Mouse (Mus musculus): ENCODE results near the gene Lbx1.

Gene Lbx1

DNA sequence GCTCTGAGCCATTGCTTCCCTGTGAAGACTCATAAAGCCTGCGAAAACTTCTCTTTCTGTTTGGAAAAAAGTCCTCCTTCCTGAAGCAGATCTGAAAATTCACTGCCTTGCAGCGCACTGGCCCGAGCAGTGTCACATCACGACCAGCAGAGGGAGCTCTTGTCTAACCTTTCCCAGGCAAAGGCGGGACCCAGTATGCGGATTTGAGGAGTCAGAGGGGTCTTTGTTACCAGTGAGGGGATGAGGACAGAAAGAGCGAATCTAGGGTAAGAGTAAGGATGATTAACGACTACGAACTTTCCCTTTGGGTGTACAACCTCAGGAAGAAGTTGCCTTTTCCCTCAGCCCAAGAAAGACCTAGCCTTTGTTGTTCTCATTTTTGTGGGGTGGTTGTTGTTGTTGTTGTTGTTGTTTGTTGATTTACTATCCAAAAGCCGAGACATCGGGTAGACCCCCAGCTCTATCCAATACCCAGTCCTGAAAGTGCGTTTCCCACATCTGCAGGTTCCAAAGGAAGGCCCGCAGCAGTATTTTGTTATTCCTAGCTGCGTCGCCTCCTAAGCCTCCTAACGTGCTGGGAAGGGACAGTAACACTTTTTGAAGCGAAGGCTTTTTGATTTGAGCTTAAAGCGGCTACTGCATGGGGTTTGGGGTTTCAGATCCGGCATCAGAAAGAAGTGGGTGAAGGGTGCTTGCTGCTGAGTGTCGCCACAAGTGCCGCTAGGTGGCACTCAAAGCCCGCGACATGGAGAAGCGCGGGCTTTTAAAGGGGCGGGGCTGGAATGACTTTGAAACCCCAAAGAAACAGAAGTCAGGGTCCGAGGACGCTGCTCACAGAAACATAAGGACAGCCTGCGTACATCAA lies 14.8 kb downstream of the Lbx1 start:
- in situ Hi-C loops (cut with MboI; ENCODE audit: low sequenced_read_pairs) = loop anchor here (10.0 to 25.0 kb wide), 3 partner anchors 214 to 516 kb away; partner anchors contain the start of genes Fgf8 and Npm3

DNA sequence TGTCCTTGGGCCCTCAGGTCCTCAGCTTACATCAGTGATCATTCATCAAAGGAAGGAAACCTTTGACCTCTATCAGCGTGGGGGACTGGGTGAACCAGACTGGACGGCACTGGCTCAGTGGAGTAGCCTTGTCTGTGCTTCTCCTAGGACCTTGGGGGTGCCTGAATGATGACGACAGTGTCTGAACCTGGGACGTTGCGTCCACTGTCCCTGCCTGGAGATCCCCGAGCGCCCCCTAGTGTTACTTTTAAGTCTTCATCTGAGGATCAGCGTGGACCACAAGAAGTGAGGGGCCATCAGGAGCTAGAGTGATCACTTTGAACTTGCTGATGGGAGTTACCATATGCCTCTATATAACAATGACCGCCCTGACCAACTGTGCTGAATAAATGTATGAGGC lies 19.4 kb downstream of the Lbx1 start:
- in situ Hi-C loops (cut with MboI; ENCODE audit: low sequenced_read_pairs) = loop anchor here (25.0 kb wide), 1 partner anchor 521 kb away; the partner anchor contains the start of genes Fgf8 and Npm3

DNA sequence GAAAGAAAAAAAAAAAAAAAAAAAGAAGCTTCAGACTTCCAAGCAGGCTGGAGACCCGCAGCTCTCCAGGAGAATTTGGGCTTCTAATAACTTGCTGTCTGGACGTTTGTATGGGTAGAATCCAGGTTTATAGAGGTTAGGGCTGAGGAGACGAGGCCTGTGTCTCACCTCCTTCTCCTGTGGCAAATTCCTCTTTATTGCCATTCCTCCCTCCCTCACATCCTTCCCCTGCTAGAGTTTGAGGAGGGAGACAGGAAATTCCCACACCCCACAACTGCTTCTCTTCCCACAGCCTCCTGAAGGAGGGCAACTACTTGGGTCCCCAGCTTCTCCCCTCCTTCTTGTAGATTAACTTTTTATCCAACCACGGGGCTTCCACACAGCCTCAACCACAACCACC lies 20.2 kb downstream of the Lbx1 start:
- in situ Hi-C loops (cut with MboI; ENCODE audit: low sequenced_read_pairs) = loop anchor here (25.0 kb wide), 1 partner anchor 522 kb away; the partner anchor contains the start of genes Fgf8 and Npm3

DNA sequence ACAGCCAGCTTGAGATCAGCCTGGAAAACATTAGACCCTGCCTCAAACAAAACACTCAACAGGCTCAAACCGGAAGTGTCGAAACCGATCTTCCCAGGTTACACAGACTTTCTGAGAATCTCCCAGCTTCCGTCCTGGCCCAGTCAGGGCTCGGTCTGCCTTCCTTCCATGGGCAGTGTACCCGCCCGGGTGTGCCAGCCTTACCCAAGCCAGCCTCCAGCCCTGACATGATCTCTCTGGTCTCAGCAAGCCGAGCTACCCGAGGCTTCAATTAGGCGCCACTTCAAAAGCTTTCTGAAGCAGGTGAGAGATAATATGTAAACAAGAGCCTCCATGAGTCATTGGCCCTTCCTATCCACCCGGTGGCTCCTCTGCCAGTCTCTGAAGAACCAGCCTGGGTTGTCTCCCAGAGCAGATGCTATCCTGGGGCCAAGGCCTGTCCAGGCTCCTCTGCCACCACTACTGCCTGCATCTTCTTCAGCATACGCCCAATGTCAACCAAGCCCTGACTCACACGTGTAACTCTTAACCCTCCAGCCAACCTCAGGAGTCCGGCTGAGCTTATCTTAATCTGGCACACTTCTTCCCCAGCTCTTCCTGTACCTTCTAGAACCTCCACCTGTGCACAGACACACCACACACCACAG lies 25.7 kb downstream of the Lbx1 start:
- in situ Hi-C loops (cut with MboI; ENCODE audit: low sequenced_read_pairs) = loop anchor here (25.0 kb wide), 1 partner anchor 527 kb away; the partner anchor contains the start of genes Fgf8 and Npm3

DNA sequence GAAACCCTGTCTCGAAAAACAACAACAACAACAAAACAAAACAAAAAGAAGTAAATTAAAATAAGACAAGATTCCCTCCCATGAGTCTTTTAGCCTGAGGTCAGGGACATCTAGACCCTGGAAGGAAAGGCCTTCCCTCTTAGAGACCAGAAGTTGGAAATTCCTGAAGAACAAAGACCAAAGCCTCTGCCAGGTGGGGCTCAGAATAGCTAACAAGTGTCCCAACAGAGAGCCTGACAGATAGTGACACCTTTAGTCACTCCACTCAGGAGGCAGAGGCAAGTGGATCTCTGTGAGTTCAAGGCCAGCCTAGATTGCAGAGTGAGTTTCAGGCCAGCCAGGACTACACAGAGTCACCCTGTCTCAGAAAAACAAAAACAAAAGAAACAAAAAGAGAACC lies 26.4 kb downstream of the Lbx1 start:
- in situ Hi-C loops (cut with MboI; ENCODE audit: low sequenced_read_pairs) = loop anchor here (25.0 kb wide), 1 partner anchor 528 kb away; the partner anchor contains the start of genes Fgf8 and Npm3

DNA sequence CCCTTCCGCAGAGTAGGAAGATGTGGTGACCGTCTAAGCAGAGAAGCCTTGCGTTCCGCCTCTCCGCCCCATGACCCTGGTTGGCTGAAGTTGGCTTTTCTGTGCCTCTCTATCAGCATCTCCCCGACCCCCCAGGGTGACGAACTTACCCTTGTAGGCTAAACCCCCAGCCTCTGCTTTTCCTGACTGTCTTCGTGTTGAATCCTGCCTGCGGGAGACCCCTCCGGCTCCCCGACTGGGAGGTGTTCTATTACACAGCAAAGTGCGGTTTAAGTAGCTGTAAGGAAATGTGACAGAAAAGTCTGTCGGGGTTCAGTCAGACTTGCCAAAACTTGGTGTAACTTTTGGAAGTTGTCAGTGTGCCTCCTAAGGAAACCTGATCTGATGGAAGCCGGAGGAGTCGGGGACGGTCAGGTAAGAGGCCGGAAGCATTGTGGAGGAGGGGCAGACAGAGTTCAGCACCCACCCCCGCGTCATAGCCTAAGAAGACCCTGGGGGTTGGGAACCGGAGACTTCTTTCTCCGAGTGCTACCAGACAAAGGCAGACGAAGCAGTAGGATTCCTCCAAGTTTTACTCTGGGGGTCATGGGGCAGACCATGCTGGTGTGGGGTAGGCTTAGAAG lies 27.1 kb downstream of the Lbx1 start:
- in situ Hi-C loops (cut with MboI; ENCODE audit: low sequenced_read_pairs) = loop anchor here (25.0 kb wide), 1 partner anchor 529 kb away; the partner anchor contains the start of genes Fgf8 and Npm3

DNA sequence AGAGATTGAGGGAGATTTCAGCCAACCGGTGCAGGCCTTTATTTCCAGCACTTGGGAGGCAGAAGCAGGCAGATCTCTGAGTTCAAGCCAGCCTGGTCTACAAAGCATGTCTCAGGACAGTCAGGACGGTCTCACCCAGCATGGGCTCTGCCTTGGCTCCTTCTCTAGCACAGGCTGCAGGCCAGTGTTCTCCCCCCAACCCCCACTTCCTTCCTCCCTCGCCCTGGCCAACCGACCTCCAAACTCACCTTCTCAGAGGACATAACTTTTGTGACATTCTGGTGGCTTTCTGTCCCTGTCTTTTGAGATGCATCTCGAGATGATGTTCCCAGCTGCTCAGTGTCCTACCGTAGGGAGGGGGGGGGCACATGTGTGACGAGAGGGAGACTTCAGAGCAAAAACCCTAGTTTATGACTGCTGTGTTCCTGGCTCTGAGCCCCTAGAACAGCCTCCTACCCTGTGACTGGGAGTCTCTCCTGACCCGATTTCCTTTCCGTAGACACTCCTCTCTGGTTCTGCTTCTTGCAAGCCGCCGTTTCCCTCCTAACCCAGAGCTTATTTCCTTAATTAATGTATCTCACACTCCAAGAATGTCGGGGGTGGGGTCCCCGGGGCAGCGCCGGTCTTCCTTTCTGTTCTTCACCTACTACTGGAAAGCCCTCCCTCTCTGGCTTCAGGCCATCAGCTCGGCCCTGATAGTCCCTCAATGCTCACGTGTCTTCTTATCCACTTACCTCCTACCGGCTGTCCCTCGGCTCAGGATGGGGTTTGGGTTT lies 27.8 kb downstream of the Lbx1 start:
- in situ Hi-C loops (cut with MboI; ENCODE audit: low sequenced_read_pairs) = loop anchor here (25.0 kb wide), 1 partner anchor 529 kb away; the partner anchor contains the start of genes Fgf8 and Npm3

DNA sequence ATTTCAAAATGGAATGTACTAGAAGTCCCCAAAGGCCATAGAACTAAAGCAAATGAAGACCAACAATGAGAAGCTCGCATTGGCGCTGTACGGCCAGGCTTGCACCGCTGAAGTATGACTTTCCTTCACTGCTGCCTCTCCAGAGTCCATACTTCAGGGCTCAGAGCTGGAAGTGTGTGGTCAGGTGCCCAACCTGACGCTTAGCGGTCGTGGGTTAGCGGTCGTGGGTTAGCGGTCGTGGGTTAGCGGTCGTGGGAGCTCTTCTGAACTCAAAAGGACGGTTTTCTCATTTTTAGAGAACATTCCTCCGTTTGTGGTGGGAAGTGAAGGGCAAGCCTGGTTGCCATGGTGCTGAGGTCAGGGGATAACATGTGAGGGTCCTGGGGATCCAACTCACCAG lies 28.5 kb downstream of the Lbx1 start:
- in situ Hi-C loops (cut with MboI; ENCODE audit: low sequenced_read_pairs) = loop anchor here (25.0 kb wide), 1 partner anchor 530 kb away; the partner anchor contains the start of genes Fgf8 and Npm3

DNA sequence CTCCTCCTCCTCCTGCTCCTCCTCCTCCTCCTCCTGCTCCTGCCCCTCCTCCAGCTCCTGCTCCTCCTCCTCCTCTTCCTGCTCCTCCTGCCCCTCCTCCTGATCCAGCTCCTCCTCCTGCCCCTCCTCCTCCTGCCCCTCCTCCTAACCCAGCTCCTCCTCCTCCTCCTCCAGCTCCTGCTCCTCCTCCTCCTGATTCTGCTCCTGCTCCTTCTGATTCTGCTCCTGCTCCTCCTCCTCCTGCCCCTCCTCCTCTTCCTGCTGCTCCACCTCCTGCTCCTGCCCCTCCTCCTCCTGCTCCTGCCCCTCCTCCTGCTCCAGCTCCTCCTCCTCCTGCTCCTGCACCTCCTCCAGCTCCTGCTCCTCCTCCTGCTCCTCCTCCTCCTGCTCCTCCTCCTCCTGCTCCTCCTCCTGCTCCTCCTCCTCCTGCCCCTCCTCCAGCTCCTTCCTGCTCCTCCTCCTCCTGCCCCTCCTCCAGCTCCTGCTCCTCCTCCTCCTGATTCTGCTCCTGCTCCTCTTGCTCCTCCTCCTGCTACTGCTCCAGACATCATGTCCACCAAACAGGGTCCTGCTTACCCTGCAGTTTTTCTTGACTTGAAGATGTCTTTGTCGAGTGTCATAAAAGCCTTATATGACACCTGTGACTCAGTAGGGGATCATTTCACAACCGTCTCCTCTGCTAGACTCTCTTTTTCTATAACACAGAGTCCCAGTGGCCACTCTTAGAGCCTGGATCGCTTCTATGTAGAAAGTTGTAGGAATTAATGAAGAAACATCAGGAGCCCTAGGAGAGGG lies 30.1 kb downstream of the Lbx1 start:
- in situ Hi-C loops (cut with MboI; ENCODE audit: low sequenced_read_pairs) = loop anchor here (25.0 kb wide), 1 partner anchor 532 kb away; the partner anchor contains the start of genes Fgf8 and Npm3

DNA sequence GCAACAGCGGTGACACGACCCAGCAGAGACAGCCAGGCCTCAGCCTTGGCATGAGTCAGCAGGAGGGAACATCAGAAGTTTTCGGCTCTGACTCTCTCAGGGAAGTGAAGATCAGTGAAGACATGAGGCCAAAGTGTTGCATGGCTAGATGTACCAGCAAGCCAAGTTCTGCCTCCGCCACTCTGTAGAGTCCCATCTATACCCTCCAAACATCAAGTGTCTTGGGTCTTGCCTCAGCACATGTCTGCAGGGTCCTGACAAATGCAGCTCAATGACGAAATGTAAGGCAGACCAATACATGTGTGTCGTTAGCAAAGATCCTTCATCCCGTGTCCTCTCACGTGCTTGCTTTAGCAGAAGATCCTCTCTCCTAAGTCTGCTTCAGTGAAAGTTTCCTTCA lies 38.6 kb downstream of the Lbx1 start:
- in situ Hi-C loops (cut with MboI; ENCODE audit: low sequenced_read_pairs) = no loop called here

DNA sequence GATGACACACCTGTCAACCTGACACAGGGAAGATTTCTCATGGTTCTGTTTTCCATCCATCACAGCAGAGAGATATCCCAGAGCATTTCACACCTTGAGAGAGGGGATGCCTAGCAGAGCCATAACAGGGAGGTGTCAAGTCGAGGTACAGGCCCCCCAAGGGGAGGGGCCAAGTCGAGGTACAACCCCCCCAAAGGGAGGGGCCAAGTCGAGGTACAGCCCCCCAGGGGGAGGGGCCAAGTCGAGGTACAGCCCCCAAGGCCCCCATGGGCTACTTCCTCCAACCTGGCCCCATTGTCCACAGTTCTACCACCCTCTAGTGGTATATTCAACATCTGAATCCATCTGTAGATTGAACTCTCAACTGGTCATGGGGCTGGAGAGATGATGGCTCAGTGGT lies 41.0 kb downstream of the Lbx1 start:
- in situ Hi-C loops (cut with MboI; ENCODE audit: low sequenced_read_pairs) = no loop called here
